Mouse (Mus musculus): ENCODE data around the gene Aatf.

The Aatf gene

GRCm38 (mm10) chr11:84434879-84435278 lies 78.4 kb downstream of the Aatf start:
- DNase-seq = no peak

GRCm38 (mm10) chr11:84430336-84430735 lies 83.0 kb downstream of the Aatf start:
- DNase-seq = no peak

GRCm38 (mm10) chr11:84429581-84429980 lies 83.7 kb downstream of the Aatf start:
- DNase-seq = peak; percentile 50 to 52

- no peak for DNase-seq
Observed at GRCm38 (mm10) chr11:84426633-84426998, 86.7 kb downstream of the Aatf start.

- DNase-seq = no peak
Observed at GRCm38 (mm10) chr11:84425736-84426632, 87.3 kb downstream of the Aatf start.

- DNase-seq = no peak
Observed at GRCm38 (mm10) chr11:84420779-84421178, 92.5 kb downstream of the Aatf start.

GRCm38 (mm10) chr11:84413111-84413510 lies 100.2 kb downstream of the Aatf start:
- no peak for DNase-seq

GRCm38 (mm10) chr11:84412201-84412934 lies 101.0 kb downstream of the Aatf start:
- no peak for DNase-seq

- no peak for DNase-seq
Observed at GRCm38 (mm10) chr11:84411642-84412018, 101.7 kb downstream of the Aatf start.

- DNase-seq = no peak
Observed at GRCm38 (mm10) chr11:84410879-84411641, 102.3 kb downstream of the Aatf start.

GRCm38 (mm10) chr11:84410383-84410782 lies 102.9 kb downstream of the Aatf start:
- no peak for DNase-seq

- no peak for DNase-seq
Observed at GRCm38 (mm10) chr11:84406733-84407132, 106.6 kb downstream of the Aatf start.

GRCm38 (mm10) chr11:84395010-84395409 lies 118.3 kb downstream of the Aatf start:
- no peak for DNase-seq

GRCm38 (mm10) chr11:84393571-84393970 lies 119.8 kb downstream of the Aatf start:
- DNase-seq = no peak

- DNase-seq = peak in 1 of 2 experiments; percentile 2
Observed at GRCm38 (mm10) chr11:84392066-84392465, 121.3 kb downstream of the Aatf start.

GRCm38 (mm10) chr11:84391126-84391525 lies 122.2 kb downstream of the Aatf start:
- DNase-seq = no peak

- DNase-seq = no peak
Observed at GRCm38 (mm10) chr11:84389332-84389731, 124.0 kb downstream of the Aatf start.

- no peak for DNase-seq
Observed at GRCm38 (mm10) chr11:84383891-84384290, 129.4 kb downstream of the Aatf start.

GRCm38 (mm10) chr11:84382450-84382849 lies 130.9 kb downstream of the Aatf start:
- DNase-seq = no peak

- no peak for DNase-seq
Observed at GRCm38 (mm10) chr11:84376510-84377365, 136.6 kb downstream of the Aatf start.

- no peak for DNase-seq
Observed at GRCm38 (mm10) chr11:84375951-84376496, 137.3 kb downstream of the Aatf start.

GRCm38 (mm10) chr11:84373122-84373521 lies 140.2 kb downstream of the Aatf start:
- no peak for DNase-seq

All from B cell, adult 2 months (primary cell).